Mouse (Mus musculus) cerebellum, adult (tissue): ENCODE measurements at regions not wholly inside any gene's neighbourhood (a gene's known extent, or its start where the extent isn't known, plus 50 kb on each side); places are given as distances from the start of the nearest gene placed in this dataset.

Source experiments
- ATAC-seq: cut with Nextera tagmentation; 2 replicates; pipeline ENCODE4 v1.9.2; 2017; ENCODE audit warnings: mild to moderate bottlenecking, moderate library complexity, mixed read lengths; ENCODE audit not compliant: insufficient number of reproducible peaks, low FRiP score, low TSS enrichment

GRCm38 (mm10) chr12:54401665-54402064, 198.0 kb upstream of the Egln3 start:
- no peak for ATAC-seq

GRCm38 (mm10) chr12:54400084-54400483, 196.4 kb upstream of the Egln3 start:
- ATAC-seq = no peak

GRCm38 (mm10) chr12:54398080-54398479, 194.4 kb upstream of the Egln3 start:
- no peak for ATAC-seq

- no peak for ATAC-seq
Observed at GRCm38 (mm10) chr12:54396952-54397351, 193.3 kb upstream of the Egln3 start.

DNA sequence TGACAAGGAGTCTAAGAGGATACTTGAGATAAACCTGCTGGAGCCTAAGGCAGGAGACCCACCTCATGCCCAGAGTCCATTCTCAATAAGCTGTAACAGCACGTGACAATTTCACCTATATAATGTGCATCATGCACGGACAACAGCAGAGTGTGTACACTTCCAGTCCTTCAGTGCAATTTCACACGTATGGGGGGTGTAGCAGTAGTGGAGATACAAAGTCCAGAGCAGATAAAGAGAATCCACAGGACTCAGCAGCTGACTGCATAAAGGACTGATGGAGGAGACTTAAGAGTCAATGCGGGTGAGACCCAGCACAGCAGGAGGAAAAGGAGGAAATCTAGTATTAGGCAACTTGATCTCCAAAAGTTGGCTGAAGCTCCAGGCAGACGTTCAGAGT, 192.7 kb upstream of the Egln3 start:
- no peak for ATAC-seq

DNA sequence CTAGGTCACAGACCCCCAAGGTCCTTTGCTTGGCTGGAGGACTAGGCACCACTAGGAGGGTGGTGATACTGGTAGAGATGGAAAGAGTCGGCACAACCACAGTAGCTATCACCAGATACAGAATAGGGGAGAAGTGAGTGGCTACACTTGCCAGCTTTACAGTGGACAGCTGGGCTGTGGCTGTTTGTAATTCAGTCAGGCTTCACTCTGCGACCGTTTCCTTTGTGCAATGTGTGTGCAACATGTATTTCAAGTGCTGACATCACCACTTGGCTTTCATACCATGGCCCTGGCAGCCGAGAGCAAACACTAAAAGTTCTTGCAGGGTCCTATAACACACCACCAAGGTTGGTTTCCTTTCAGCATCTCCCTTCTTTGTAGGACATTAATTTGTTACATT, 181.7 kb upstream of the Egln3 start:
- no peak for ATAC-seq

DNA sequence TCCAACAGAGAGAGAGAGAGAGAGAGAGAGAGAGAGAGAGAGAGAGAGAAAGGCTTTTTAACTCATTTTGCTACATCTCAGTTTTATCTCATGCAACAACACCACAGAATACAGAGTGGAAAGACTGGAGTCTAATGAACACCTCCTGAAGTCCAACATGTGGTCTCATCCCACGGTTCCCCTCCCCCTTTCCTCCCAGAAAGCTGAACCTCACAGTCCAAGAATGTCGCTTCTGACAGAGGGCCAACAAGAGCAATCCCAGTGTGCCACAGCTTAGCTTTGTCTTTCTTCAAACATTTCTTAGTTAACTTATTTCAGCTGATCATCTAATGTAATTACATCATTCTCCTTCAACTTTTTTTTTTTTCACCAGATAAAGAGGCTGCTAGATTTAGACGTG, 180.5 kb upstream of the Egln3 start:
- ATAC-seq = no peak

DNA sequence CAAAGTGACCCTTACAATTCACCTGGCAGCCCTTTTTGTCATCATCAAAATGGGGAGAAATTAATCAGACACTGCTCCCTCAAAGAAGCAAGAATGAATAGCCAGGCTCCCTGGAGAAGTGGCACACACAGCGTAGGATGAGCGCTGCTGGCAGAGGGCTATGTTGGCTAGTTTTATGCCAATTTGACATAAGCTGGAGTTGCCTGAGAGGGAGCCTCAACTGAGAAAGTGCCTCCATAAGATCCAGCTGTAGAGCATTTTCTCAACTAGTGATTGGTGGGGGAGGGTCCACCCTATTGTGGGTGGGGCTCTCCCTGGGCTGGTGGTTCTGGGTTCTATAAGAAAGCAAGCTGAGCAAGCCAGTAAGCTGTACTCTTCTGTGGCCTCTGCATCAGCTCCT, 179.3 kb upstream of the Egln3 start:
- no peak for ATAC-seq

- no peak for ATAC-seq
Observed at GRCm38 (mm10) chr12:54382061-54382460, 178.4 kb upstream of the Egln3 start.

GRCm38 (mm10) chr12:54380322-54380721, 176.7 kb upstream of the Egln3 start:
- no peak for ATAC-seq

DNA sequence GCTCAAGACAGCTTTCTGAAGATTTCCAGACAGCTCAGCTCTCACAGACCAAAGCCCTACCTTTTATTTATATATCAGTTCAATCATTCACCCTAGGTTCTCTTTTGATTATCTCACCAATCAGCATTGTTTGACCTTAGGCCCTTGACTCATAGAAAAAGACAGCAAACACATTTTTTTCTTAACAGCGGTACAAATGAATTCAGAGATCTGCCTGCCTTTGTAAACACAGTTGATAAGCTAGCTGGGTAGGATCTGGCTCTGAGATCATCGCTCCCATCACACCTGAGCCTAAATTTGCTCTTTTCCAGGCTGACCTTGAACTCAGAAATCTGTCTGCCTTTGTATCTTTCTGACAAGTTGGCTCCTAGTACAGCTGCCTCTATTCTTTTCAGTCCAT, 174.9 kb upstream of the Egln3 start:
- no peak for ATAC-seq

GRCm38 (mm10) chr12:54374060-54374459, 170.4 kb upstream of the Egln3 start:
- ATAC-seq = no peak

GRCm38 (mm10) chr12:54369217-54369616, 165.6 kb upstream of the Egln3 start:
- no peak for ATAC-seq

DNA sequence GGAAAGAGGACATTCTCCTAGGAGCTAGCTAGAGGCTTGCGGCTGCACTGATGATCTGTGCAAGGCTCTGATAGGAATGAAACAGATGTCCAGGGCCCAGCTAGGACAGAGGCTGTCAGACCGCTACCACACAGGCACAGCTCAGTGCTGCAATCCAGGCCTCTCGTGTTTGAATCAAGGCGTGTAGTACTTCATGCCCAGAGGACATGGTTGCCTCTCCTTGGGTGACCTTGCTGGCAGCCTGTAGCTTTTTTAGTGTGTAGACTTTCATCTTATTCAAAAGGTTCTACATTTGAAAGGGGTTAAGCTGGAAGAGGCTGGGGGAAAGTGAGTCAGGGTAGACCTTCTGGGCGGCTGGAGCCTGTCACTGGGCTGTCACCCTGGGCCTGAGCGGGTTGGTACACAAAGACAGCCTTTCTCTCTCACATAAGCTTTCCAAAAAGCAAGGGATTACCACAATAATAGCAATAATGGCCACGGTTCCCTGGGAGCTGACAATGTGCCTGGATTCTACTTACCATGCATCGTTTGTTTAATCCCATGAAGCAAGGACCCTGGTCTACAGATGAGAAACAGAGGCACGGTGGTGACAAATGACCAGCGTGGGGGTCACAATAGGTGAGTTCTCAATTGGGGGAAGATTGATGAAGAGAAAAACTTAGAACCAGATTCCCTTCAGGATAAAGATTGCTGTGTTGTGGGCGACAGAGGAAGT, 160.9 kb upstream of the Egln3 start:
- ATAC-seq = no peak

DNA sequence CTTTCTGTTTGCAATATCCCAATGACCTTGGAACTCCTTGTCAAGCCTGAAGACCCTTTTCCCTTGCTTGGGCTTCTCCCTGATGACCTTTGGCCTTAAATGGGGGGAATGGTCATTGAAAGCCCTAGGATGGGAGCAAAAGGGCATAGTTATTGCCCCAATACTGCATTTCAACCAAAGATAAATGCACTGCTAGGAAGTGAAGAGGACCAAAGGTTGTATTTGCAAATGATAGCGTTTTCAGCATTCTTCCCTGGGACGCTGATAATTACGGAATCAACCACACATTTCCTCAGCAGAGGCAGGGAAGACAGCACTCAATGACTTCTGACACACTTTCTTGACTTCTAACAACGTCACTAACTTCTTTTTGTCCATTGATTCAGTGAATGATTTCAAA, 158.1 kb upstream of the Egln3 start:
- ATAC-seq = no peak

- no peak for ATAC-seq
Observed at GRCm38 (mm10) chr12:54354187-54354586, 150.5 kb upstream of the Egln3 start.

DNA sequence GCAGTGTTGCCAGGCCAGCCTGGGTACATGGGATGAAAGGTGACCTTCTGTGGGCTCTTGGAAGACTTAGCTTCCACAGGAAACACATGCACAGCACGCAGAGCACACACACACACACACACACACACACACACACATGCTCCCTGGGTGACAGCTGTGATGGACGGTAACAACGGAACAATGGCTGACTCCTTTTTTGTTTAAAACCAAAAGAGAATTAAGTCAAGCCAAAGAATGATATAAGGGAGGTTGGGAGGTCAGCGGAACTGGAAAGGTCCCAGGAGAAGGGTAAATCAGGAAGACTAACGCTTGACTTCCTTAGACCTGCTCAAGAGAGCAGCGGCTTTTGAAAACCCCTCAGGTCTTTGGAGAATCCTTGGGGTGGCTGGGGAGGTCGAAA, 150.0 kb upstream of the Egln3 start:
- no peak for ATAC-seq

- ATAC-seq = no peak
Observed at GRCm38 (mm10) chr12:54352963-54353606, 149.4 kb upstream of the Egln3 start.

DNA sequence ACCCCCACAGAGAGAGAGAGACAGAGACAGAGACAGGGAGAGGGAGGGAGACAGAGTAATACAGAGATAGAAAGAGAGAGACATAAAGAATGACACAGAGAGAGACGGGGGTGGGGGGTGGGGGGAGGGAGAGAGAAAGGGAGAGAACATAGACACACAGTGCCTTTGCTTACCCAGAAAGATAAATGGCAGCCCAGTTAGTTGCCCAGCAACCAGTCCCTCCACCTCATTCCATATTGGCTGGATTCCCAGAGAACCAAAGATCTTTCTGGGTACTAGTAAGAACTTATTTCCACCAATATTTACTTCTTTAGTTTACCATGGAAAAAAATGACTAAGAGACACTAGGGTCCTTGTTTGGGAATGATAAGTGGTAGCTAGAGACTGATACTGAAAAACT, 146.6 kb upstream of the Egln3 start:
- ATAC-seq = no peak

GRCm38 (mm10) chr12:54349403-54349802, 145.7 kb upstream of the Egln3 start:
- no peak for ATAC-seq

DNA sequence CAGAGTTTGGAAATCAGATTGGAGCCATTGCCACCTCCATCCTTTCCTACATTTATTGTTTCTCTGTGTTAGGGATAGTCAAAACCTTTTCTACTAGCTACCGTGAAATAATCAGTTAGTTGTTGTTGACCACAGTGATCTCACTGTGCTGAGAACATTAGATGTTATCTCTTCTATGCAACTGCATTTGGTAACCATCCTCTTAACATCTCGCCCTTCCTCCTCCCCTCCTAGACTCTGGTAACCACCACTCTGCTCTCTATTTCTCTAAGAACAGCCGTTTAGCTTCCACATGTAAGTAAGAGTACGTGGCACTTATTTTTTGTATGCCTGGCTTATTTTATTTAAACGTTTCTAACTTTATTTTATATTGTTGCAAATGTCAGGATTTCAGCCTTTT, 139.8 kb upstream of the Egln3 start:
- ATAC-seq = no peak

GRCm38 (mm10) chr12:54335509-54335908, 131.8 kb upstream of the Egln3 start:
- ATAC-seq = no peak
